Mouse (Mus musculus) splenic B cell, adult 2 months (primary cell): ENCODE results near the gene Fam120a.

Experiments
- DNase-seq: peaks from one replicate; pipeline ENCODE4 v3.0.0-alpha.2; 2011; ENCODE audit warnings: low read depth, low spot score
- H3K27me3 ChIP-seq: 2 replicates; pipeline ENCODE4 v1.6.1; 2012; ENCODE audit warnings: mild to moderate bottlenecking, low read length, moderate library complexity, mixed read lengths; ENCODE audit not compliant: control insufficient read depth, poor library complexity, insufficient read depth, severe bottlenecking
- H3K36me3 ChIP-seq: 2 replicates; pipeline ENCODE4 v1.6.1; 2012; ENCODE audit warnings: mild to moderate bottlenecking, low read length, moderate library complexity, mixed read lengths; ENCODE audit not compliant: control insufficient read depth, poor library complexity, insufficient read depth, severe bottlenecking

Gene Fam120a

GRCm38 (mm10) chr13:48974699-48975098, 6.9 kb upstream of the Fam120a start:
- no peaks in the 10 kb centered on the region for H3K27me3 ChIP-seq
- H3K36me3 ChIP-seq, result no peaks in the 10 kb centered on the region
- DNase-seq, result no peak

DNA sequence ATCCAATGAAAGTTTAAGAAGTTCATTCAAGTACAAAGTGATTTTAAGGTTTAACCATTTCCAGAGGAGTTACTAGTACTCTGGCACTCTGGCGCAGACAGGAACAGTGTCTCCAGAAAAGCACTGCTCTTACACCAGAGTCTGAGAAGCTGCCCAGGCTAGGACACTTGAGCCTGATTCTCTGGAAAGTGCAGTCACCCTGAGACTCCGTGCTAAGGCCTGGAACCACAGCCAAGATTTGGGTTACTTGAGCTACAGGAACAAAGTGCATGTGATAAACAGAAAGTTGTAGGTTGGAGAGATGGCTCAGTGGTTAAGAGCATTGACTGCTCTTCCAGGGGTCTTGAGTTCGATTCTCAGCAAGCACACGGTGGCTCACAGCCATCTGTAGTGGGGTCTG, 6.4 kb upstream of the Fam120a start:
- no peak for DNase-seq
- H3K27me3 ChIP-seq, result no peaks in the 10 kb centered on the region
- H3K36me3 ChIP-seq, result no peaks in the 10 kb centered on the region

DNA sequence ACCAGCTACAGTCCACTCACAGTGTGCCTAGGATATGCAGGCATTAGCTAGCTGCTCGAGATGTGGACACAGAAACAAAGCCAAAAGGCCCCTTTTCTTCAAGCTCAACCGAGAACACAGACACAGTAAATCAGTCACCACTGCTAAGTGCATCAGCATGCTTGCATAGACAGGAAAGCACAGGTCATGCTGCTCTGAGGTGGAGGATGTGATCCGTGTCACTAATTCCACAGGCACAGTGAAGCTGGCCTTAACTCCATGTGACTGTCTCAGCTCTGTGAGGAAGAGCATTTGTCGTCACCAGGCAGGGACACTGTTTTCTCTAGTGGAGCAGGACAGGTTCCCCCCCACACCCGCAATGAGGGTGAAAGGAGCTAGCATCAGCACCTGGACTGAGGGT, 5.4 kb upstream of the Fam120a start:
- H3K27me3 ChIP-seq, result no peaks in the 10 kb centered on the region
- no peak for DNase-seq
- H3K36me3 ChIP-seq, result no peaks in the 10 kb centered on the region

GRCm38 (mm10) chr13:48971033-48971432, 3.2 kb upstream of the Fam120a start:
- Histone ChIP-seq H3K36me3 (no peaks in the 10 kb centered on the region), H3K27me3 (no peaks in the 10 kb centered on the region)
- no peak for DNase-seq

GRCm38 (mm10) chr13:48970566-48970965, 2.7 kb upstream of the Fam120a start:
- Histone ChIP-seq H3K27me3 (no peaks in the 10 kb centered on the region), H3K36me3 (no peaks in the 10 kb centered on the region)
- DNase-seq, result no peak

- Histone ChIP-seq H3K36me3 (no peaks in the 10 kb centered on the region), H3K27me3 (no peaks in the 10 kb centered on the region)
- no peak for DNase-seq
Observed at GRCm38 (mm10) chr13:48968750-48969088, 902 bp upstream of the Fam120a start.

DNA sequence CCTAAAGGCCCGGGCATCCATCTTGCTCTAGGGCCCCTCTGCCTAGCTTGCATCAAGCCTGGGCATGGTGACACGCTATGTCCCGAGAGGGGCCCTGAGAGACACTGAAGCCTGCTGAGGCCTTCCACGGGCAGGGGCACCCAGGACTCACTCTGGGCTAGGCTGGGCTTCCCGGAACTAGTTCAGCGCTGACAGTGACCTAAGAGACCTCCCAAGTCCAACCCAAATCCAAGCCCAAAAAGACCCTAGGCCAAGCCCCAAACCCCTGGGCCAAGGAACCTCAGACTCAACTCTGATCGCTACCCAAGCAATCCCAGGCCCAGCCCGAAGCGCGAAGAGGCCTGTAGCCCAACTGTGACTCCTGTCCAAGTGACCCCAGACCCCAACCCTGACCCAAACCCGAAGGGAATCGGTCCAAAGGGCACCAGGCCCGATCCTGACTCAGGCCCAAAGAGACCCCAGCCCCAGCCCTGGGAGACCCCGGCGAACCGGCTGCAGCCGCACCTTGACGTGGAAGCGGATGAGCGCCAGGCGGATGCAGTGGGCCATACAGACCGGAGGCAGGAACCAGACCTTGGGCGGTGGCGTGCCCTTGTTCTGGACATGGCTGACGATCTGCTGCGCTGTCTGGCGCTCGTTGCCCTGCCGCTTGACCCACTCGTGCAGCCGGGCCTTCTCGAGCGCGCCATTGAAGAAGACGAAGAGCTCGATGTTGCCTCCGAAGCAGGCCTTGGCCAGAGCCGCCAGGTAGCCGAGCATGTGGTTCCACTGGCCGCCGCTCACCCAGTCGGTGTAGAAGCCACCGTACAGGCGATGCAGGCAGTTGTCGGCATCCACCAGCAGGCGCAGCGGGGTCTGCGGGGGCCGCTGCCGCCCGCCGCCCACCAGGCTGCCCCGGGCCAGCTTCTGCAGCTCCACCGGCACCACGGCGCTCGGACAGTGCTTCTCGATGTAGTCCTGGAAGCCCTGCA, 681 bp downstream of the Fam120a start:
- peak; percentile 60 for DNase-seq
- Histone ChIP-seq H3K36me3 (no peaks in the 10 kb centered on the region), H3K27me3 (no peaks in the 10 kb centered on the region)

GRCm38 (mm10) chr13:48965559-48966525, 2.0 kb downstream of the Fam120a start:
- peak; percentile 68 for DNase-seq
- Histone ChIP-seq H3K36me3 (no peaks in the 10 kb centered on the region), H3K27me3 (no peaks in the 10 kb centered on the region)

DNA sequence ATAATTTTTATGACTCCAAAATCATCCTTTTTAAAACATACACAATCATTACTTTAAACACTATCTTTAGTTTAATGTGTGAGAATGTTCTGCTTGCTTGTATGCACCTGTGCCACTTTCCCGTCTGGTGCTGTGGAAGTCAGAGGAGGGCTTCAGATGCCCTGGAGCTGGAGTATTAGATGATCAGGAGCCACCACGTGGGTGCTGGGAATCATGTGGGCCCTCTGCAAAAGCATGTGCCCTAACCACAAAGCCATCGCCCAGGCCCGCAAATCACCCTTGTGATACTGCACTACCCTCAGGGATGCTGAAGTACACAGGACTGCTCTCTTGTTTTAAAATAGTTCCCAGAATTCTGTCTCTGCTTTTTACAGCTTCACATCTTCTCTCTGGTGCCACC, 3.0 kb downstream of the Fam120a start:
- no peaks in the 10 kb centered on the region for H3K27me3 ChIP-seq
- no peak for DNase-seq
- H3K36me3 ChIP-seq, result no peaks in the 10 kb centered on the region

- H3K27me3 ChIP-seq, result no peaks in the 10 kb centered on the region
- DNase-seq, result no peak
- H3K36me3 ChIP-seq, result no peaks in the 10 kb centered on the region
Observed at GRCm38 (mm10) chr13:48963111-48963510, 4.7 kb downstream of the Fam120a start.

GRCm38 (mm10) chr13:48962519-48962918, 5.3 kb downstream of the Fam120a start:
- Histone ChIP-seq H3K27me3 (no peaks in the 10 kb centered on the region), H3K36me3 (no peaks in the 10 kb centered on the region)
- DNase-seq, result no peak

- DNase-seq, result no peak
- no peaks in the 10 kb centered on the region for H3K27me3 ChIP-seq
Observed at GRCm38 (mm10) chr13:48958608-48959007, 9.2 kb downstream of the Fam120a start.

GRCm38 (mm10) chr13:48954825-48955224, 13.0 kb downstream of the Fam120a start:
- H3K36me3 ChIP-seq, result no peaks in the 10 kb centered on the region
- no peak for DNase-seq
- no peaks in the 10 kb centered on the region for H3K27me3 ChIP-seq

More at GRCm38 (mm10) chr13:48958608-48959007, 9.2 kb downstream of the Fam120a start:
- H3K36me3 ChIP-seq, result no peaks in the 10 kb centered on the region

GRCm38 (mm10) chr13:48950600-48951241, 17.1 kb downstream of the Fam120a start:
- Histone ChIP-seq H3K27me3 (no peaks in the 10 kb centered on the region), H3K36me3 (peaks cover 7% of the 10 kb centered on the region; the same call in 1 of the 2 replicates)
- no peak for DNase-seq
